Mouse (Mus musculus) ES-CJ7 (cell line): ENCODE results near the gene Ang2.

Source experiments
- DNase-seq: peaks from one replicate; pipeline ENCODE4 v3.0.0; 2011; ENCODE audit warnings: low read depth, low spot score

Ang2 gene

GRCm38 (mm10) chr14:51152249-51152870, 46.6 kb downstream of the Ang2 start:
- no peak for DNase-seq

DNA sequence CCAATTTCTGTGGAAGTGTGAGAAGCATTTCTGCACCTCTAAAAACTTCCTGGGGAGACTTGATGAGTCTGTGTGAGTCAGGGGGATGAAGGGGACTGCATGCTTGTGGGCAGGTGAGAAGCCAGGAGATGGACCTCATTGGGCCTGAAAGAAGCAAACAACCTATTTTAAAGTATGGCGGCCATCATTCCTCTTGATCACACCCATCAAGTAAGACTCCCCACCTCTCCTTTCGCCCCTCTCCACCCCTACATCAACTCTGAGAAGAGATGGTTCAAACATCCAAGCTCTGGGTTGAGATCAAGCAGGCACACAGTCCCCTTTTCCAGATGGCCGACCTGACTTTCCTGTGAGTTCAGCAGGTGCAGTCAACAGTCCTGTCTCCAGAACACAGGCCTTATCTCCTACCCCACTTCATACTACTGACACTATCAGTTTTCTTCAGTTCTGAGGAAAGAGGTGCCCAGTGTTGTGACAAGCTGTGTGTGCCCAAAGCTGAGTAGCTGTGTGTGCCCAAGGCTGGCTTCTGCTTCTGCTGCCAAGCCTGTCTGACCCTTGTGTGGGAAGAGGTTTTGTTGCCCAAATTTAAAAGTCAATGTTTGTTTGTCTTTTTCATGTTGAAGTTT, 48.6 kb downstream of the Ang2 start:
- no peak for DNase-seq

- no peak for DNase-seq
These were observed 49.8 kb downstream of the Ang2 start for GRCm38 (mm10) chr14:51149164-51149563.

GRCm38 (mm10) chr14:51148006-51148405, 50.9 kb downstream of the Ang2 start:
- no peak for DNase-seq

DNA sequence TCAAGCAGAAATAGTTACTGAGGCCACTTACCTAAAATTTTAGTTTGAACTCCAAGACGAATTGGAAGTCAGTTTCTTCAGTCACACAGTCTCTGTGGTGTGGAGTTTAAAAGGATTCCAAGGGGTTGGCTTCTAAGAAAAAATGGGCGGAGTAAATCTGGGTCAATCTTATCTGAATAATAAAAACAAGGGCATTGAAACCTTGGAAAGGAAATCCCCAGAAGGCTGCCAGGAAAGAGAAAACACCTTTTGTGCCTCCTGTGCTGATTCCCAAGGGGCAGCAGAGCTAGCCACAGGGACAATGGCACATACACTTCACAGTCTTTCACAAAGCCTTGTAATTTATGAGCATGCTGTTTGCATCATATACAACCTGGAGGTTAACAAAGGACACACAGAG, 52.3 kb downstream of the Ang2 start, which contains the start of gene Rnase1:
Gene Rnase1, minus strand, starts transcription at position 101 of the 400 bp plus-strand sequence.
- DNase-seq = no peak

DNA sequence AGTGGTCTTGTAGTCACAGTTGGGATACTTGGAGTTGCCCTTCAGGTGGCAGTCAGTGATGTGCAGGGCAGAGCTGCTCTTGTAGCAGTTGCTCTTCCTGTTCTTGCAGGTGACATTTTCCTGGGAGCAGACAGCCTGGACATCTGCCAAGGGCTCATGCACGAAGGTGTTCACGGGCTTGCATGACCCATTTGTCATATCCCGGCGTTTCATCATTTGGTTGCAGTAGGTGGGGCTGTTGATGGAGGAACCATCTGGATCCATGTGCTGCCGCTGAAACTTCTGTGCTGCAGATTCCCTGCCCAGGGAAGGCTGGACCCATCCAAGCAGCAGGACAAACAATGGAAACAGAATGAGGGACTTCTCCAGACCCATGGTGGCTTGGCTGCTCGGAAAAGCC, 53.4 kb downstream of the Ang2 start:
- DNase-seq = no peak
